Mouse (Mus musculus): ENCODE measurements at regions not wholly inside any gene's neighbourhood (a gene's known extent, or its start where the extent isn't known, plus 50 kb on each side); places are given as distances from the start of the nearest gene placed in this dataset.
"Not testable (repeated sequence)": the region's sequence is repeated elsewhere in the genome, so short reads cannot be mapped to it uniquely, and the experiment has no call there.

DNA sequence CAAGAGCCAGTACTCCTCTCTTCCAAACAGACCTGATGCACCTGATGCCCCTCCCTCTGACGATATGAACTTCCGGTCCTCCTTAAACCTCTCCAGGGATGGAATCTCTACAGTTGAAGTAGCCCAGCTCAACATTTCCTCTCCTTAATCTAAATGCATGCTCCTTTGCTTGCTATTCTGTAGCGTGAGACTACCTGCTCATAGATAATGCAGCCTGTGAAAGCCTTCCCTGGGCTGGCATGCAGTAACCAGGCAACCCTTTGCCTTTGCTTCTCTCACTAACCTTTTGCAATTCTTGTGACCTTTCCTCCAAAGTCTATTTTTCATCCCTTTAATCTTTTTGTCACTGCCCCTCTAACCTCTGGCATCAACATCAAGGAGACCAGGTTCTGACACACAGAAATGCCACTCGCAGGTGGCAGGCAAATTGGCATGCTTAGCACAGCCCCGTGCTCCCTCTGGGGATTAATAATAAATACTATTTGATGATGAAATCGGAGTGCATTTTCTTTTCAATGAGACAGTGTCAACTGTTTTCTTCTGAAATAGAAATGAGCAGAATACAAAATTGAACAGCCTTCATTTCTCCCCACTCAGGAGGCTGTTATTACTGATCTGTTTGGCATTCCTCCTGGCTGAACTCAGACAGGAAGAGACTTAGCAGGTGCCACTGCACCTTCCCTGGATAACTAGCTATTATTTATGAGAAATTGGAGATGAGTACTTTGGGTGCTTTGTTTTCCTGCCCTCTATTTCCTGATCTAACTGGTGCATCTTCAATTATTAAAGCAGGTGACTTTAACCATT lies 249.8 kb upstream of the Pbx1 start:
- no peak for DNase-seq (ENCODE audit: low spot score in 2 of 2)

DNA sequence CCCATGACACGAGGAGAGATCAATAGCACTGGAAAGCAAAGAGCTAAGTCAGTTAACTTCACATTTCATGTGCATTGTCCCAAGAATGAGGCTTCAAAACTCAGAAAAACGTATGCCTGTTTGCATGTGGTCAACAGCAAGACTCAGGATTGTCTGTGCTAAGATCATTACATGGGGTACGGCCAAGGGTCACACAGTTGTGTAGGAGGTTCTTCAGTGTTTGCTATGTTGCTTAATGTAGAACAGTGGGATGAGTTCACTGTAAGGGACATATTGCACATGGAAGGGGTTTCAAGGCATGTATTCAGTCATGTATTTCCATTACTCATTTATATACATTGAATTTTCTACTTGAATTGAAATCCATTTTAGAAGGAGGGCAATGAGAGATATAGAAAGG lies 248.6 kb upstream of the Pbx1 start:
- DNase-seq (ENCODE audit: low spot score in 2 of 2): no peak

DNA sequence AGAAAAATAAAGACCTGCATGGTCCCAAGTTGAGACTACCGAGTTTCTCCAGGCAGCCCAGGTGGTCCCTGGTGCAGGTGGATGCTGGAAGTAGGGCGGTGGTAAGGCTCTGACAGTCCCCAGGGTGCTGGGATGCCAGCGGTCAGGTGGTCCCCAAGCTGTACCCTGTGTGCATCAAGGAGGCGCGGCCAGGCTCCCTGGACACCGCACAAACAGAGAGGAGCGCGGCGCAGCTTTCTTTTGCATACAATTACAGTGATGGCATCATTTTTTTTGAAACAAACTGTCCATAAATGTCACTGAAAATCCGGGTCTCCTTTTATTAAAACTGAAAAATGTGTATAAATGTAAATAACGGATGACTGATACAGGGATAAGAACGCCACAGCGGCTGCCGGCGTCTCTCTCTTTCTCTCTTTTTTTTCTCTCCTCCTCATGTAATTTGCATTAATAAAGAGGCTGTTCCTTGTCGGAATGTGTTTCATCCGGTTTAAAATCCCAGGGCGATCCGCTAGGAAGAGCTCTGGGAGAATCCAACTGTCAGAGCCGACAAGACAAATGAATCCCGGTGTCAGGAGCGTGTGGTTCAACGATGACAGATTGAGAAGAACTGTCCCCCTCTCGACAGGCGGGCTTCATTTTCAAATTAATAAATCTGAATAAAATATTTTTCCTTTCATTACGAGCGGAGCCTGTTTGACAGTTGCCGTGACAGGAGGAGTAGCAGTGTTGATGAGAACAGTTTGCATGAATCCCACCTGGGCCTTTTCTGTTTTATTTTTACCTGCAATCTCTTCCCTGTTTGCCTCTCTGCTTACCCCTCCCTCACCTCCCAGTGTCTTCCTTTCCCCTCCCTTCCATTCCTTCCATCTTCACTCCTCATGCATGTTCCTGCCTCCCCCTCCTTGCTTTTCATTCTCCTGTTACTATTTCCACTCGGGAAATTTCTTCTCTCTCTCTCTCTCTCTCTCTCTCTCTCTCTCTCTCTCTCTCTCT lies 244.6 kb upstream of the Pbx1 start:
- peak in 1 of 2 experiments; percentile 13 for DNase-seq (ENCODE audit: low spot score in 2 of 2)

DNA sequence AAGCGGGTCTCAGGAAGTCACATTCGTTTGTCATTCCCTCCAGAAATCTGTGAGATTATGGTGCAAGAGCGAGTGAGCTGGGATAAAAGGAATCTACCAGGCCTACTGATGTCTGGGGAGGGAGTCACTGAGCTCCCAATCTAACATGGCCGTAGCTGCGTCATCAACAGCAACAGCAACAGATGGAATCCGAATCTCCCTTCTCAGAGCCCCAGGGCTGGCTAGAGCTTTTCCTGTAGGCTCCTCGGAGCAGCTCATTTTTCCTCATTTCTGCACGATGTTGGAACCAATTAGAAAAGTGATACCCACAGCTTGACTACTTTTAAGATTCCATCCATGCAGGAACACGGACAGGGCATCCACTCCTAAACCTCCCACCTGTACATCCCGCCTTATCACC lies 243.7 kb upstream of the Pbx1 start:
- DNase-seq (ENCODE audit: low spot score in 2 of 2): no peak

DNA sequence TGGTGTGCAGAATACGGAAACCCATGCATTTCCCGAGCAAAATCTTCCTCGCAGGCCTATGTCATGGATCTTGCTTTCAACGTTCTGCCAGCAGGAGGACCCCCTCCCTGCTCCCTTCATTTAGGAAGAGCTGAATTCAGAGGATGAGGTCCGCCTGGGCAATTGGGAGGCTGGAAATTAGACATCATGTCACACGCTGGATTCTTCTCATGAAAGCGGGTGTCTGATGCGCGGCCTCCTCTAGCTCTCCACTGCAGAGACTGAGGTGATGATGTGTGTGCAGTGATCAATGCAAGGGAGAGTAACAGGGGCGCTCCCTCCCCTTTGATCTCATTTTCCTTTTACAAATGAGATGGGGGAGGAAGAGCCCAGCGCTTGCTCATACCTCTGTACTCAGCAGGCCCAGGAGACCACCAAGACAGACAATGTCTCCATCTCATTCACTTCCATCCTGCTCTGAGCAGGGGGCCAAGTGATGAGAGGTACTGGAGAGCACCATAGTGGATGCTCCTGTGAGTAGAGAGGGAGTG lies 230.8 kb upstream of the Pbx1 start:
- DNase-seq (ENCODE audit: low spot score in 2 of 2): no peak

DNA sequence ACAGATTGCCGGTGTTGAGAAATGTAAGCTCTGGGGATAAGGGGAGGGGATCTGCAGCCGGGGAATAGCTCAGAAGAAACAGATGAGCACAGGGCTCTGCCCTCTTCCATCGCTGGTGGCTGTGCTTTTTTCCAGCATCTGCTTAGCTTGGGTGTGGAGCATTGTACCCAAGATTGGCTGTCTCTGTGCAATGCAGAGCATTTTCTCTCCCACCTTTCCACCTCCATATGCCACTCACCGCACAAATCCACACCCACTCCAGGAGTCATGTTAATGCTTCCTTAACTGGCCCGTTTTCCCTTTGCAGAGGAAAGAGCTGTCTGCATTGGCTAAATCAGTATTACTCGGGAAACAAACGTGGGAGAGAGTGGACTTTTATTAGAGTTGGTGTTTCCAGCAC lies 228.9 kb upstream of the Pbx1 start:
- no peak for DNase-seq (ENCODE audit: low spot score in 2 of 2)

DNA sequence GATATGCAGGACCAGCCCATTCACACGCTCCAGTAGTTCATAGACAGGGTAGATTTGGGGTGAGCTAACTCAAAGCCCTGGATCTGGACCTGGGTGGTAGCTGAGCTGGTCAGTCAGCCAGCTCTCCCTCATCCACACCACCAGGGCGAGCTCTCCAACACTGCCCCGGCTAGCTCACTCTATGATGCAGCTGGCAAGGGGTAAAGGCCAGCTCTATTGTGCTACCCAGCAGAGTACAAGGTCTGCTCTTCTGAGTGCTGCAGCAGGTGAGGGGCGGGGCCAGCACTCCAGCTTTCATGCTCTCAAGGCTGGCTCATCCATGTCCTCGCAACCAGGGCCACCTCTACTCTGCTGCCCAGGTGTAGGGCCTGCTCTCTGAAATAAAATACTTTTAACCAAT lies 227.5 kb upstream of the Pbx1 start:
- no peak for DNase-seq (ENCODE audit: low spot score in 2 of 2)

DNA sequence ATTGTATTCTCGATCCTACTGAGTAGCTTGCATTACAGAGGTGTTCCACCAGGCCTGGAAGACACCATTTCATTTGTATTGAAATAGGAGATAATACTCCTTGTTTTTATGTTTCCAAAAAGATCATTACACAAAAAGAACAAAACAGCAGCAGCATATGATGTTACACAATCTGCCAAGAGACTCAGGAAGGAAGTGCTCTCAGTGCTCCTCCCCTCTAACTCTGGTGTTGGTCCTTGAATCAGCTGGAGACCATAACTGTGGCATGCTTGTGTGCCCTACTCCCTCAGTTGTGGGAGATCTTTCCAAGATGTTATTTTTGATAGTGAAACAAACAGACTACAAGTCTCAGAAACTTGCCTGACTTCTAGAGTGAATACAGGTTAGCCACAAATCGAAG lies 200.8 kb upstream of the Pbx1 start:
- DNase-seq (ENCODE audit: low spot score in 2 of 2): no peak

DNA sequence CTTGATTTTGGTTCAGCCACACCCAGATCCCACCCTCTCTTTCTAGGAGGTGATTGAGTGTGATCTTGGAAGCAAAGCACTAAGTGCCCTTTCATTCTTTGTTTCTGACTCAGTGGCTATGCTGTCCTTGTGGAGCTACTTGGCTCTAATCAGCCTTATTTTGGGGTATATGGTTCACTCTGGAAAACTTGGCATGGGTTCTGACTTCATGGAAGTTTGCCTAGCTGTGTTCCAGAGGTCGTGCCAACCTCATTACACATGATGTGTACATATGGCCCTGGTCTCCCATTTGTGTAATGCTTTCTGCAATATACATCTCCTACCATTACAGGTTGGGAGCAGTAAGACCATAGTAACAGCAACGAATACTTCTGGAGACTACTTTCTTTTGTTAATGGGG lies 199.9 kb upstream of the Pbx1 start:
- DNase-seq (ENCODE audit: low spot score in 2 of 2): no peak

DNA sequence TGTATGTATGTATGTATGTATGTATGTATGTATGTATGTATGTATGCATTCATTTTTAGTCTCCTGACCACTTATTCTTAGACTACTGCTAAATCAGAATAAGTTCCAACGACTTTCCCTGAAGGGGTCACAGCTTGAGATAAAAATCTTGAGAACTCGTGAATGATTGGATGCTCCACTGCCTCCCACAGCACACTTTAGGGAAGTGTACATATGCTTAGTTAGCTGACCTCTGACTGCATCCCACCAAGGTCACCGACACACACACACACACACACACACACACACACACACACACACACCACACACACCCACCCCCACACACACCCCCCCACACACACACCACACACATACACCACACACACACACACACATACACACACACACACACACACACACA lies 169.9 kb upstream of the Pbx1 start:
- not testable (repeated sequence) for DNase-seq (ENCODE audit: low spot score in 2 of 2)

DNA sequence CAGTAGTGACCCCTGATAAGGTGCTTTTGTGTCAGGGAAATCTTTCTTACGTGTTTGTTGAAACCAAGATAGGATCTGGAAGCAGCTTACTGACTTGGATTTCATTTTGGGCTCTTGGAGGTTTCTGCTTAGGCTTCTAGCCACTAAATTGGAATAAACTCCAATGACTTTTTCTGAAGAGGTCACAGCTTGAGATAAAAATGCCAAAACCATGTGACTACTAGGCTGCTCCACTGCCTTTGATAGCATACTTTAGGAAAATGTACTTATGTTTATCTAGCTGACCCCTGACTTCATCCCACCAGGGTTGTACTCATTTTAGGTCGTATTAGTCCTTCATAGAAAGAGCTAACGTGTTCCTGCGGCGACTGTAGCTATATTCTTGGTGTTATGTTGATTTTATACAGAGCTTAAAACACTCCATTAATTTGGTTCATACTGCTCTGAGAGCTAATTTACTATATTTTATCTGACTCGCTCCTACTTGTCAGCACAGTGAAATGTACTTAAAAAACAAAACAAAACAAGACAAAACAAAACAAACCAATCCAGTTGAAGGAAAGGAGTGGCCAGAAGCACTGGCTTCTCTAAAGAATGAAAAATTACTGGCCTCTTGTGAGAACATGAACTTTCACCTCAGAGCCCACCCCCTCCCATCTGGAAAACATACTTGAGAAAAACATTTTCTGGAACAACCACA lies 168.5 kb upstream of the Pbx1 start:
- no peak for DNase-seq (ENCODE audit: low spot score in 2 of 2)

DNA sequence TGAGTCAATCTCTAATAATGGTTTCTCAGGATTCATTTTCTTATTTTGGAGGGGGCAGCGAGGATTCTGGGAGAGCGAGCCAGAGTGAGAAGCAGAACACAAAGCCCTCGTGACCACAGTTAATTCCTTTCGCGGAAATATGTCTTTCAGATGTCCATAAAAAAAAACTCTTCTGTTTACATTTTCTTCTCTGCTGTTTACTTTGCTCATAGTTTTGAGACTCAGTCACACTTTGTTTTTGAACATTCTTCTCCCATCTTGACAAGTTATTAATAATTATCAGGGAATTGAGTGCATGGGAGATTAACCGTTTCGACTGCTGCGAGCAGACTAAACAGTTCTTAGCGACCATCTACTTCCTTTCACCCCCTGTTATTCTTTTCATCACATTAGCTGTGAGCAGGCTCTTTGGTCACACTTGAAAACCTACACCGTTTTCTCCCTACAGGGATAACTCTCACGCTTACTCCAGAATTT lies 166.2 kb upstream of the Pbx1 start:
- no peak for DNase-seq (ENCODE audit: low spot score in 2 of 2)

DNA sequence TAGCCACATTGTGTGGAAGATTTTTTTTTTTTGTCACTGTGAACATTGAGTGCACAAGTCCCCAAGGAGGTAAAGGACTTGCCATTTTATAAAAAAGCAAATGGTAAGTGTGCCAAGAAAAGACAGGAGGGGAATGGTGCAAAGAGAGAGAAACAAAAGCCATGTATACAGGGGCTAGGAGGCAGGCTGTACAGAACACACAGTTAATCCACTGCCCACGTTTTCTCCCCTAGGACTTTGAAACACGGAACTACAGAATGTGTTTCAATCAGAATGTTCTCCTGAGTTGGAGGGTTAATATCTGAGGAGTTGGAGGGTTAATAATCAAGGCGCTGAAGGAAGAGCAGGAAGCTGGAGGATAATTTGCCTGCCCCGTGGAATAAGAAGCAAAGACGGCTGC lies 165.4 kb upstream of the Pbx1 start:
- DNase-seq (ENCODE audit: low spot score in 2 of 2): no peak

DNA sequence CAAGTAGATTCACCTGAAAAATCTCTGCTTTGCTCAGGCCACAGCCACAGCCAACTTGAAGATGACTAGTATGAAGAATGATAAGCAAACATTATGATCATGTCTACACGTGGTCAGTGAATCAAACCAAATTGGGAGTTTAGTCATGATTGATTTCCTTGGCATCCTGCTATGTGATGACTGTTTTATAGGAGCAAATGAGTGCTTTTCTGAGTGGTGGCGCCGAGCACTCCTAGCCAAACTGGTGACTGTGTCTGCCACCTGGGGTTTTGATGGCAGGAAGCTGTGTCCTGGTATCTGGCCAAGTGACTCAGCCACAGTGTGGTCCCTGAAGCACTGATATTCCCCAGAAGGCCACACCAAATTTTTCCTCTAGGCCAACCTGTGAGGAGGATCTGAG lies 152.1 kb upstream of the Pbx1 start:
- no peak for DNase-seq (ENCODE audit: low spot score in 2 of 2)

DNA sequence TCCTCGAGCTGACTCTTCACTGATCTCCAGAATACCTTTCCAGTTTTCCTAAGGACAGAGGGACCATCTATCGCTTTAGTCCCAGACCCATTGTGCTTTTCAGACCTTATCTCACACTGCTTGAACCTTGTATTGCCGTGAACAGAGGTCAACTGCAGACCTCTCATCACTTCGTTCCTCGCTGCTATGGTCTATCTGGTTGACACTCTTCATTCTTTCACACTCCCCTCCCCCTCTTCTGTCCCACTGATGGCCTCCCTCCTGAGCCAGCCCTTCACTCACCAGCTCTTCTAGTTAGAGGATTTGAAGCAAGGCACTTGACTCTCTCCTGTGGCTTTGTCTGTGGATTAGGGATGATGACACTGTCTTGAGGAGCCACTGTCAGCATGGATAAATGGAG lies 150.4 kb upstream of the Pbx1 start:
- no peak for DNase-seq (ENCODE audit: low spot score in 2 of 2)

DNA sequence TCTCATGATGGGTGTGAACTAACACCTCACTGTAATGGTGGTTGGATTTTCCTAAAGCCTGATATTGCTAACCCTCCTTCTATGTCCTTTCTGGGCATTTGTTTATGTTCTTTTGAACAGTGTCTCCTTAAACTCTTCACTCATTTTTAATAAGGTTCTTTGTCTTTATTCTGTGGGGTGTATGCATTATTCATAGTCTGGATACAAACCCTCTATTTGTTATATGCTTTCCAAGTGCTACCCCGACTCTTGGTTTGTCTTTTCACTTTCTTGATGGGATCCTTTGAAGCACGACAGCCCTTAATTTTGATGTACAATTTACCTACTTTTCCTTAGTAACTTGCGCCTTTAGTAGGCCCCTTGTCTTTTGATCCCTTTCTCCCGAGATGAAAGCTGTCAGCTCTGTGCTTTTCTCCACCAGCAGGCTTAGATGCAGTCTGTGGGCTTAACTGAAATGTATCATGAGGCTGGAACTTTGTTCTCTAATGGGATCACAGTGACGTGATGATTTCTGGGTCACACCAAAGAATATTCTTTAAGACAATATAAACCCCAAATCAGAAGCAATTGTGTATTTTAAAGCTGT lies 138.0 kb upstream of the Pbx1 start:
- DNase-seq (ENCODE audit: low spot score in 2 of 2): no peak

DNA sequence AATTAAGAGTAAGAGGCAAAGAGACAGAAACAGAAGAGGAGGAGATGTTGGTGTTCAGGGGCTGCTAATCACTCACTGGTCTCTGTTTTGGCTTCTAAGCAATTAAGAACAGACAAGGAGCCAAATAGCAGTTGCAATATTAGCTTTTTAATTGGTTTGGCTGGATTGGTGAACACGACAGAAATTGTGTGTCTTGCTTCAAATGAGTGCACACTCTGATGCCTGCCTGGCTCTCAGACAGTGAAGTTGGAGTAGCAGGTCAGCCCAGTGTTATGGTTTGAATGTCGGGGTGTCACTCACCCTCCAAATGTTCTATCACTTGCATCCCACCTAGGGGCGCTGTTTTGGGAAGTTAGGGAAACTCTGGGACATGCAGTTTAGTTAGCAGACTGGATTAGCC lies 120.3 kb upstream of the Pbx1 start:
- no peak for DNase-seq (ENCODE audit: low spot score in 2 of 2)

DNA sequence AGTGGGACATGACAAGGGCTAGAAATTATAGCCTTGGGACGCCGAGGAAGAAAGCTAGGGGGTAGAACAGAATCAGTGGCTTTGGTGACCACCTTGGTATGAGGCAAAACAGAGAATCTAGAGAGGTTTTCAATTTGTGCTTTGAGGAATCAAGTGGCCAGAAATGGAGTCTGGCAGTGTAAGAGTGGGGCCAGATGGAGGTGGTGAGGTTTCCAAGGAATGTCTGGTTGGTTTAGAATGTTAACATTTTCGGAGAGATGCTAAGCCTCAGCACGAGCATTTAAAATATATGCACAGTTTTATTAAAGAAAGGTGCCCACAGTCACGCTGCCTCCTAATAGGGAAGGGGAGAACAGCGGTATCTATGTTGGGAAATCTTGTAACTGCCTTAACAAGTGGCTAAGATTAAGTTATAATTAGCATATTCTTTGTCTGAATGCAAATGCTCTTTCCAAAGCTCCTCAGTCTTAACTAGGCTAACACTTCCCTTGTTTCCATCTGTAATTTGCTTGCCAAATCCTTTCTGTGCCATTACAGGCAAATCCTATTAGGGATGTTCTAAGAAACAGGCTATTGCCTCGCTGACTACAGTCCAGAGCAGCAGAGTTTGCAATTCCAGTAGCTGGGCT lies 117.9 kb upstream of the Pbx1 start:
- DNase-seq (ENCODE audit: low spot score in 2 of 2): no peak

DNA sequence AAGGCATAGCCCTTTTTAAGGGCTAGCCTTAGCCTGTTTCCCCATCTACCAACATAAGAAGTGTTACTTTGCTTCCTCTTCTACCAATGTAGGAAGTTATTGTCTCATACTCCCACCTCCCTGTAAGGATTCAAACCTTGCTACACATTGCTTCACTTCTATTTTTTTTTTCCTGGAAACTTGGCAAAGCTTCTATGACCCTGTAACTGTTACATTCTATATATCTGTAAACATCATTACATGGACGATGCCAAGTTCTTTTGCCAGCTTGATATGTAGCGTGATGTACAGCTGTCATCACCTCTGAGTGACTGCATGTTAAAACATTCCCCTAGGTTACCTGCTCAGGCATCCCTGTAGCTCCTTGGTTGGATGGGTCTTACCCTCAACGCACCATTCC lies 114.1 kb upstream of the Pbx1 start:
- no peak for DNase-seq (ENCODE audit: low spot score in 2 of 2)

DNA sequence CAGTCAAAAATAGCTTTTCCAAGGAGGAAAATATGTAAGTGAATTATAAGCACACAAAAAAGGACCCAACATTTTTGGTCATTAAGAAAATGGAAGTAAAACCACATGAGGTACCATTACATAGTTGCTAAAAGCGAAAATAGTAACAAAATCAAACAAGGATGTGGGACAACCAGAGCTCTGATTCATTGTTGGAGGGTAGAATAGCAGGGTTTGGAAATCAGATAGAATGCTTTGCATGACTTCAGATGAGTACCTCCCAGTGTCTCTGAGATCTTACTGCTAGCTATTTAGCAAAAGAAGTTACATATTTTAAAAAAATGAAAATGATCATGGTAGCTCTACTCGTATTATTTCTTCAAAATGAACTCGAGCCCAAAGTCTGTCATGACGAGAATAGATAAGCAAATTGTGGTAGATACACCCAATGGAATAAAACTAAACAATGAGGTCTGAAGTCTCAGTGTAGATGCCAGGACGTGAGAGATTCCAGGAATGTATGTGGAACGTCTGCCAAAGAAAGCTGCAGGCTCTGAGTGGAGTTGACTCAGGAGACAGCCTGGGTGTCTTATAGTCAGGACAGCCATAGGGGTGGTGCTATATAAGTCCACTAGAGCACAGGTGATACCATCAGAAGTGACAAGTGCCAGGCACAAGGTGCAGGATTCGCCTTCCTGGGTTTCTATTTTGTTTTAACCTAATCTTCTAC lies 113.2 kb upstream of the Pbx1 start:
- DNase-seq (ENCODE audit: low spot score in 2 of 2): no peak
